Mouse (Mus musculus): ENCODE measurements at regions not wholly inside any gene's neighbourhood (a gene's known extent, or its start where the extent isn't known, plus 50 kb on each side); places are given as distances from the start of the nearest gene placed in this dataset.
"Not testable (repeated sequence)": the region's sequence is repeated elsewhere in the genome, so short reads cannot be mapped to it uniquely, and the experiment has no call there.

DNA sequence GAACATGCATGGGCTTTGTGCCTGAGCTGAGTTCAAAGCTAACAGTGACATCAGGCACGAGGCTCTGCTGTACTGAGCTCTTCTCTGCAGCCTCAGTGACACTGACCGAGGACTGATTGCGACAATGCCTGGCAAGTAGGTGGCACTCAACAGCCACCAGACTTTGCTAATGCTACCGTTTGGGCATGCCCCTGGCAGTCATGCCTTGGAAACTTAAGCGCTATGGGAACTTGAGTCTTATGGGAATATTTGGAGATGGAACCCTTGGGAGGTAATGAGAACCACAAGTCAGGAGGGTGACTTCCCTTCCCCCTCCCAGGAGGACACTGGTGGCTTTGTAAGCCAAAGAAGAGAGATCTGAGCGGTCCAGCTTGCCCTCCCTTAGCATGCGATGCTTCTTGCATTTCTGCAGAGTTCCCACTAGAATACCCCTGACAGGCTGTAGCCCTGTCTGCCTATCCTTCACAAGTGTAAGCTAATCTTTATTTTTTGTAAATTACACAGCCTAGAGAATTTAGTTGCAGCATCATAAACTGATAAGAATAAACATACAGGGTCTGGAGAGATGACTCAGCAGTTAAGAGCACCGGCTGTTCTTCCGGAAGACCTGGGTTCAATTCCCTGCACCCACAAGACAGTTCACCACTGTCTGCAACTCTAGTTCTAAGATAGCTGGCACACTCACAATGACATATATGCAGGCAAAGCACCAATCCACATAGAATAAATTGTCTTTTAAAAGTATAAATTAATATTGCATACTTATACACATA is 86.4 kb upstream of the Commd3 start:
- WGBS: 44% methylated on average over 9 of the region's 9 CpGs

DNA sequence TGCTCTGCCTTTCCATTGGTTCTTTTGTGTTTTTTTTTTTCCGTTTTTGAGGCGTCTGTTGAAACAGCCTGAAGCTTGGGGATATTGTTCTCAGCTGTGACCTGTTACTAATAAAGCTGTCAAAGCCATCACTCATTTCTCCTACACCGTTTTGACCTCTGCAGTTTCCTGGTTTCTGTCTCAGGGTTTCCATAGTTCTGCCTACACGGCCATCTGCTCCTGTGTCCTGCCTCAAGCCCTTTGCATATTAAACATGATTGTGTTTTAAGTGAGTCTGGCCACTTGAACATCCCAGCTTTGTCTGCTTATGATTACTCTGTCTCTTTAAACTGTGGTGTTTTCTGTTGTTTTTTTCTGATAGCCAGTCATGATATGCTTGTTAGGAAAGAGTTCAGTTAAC is 114.1 kb upstream of the Commd3 start:
- Histone ChIP-seq H3K9me3 (replicated peaks) (no peaks in the 10 kb centered on the region), H3K36me3 (no peaks in the 10 kb centered on the region), H3K9ac (replicated peaks) (no peak overlapping the region), H3K4me3 (replicated peaks) (no peak overlapping the region), H3K4me1 (no peaks in the 10 kb centered on the region), H3K27ac (replicated peaks) (no peak overlapping the region), H3K4me2 (no peak overlapping the region), H3K27me3 (replicated peaks) (no peaks in the 10 kb centered on the region)
- 8% methylated on average over 4 of the region's 4 CpGs for WGBS
- no peak for ATAC-seq (ENCODE audit: low FRiP score)

More for the DNA sequence above, 86.4 kb upstream of the Commd3 start:
- Histone ChIP-seq H3K36me3 (no peaks in the 10 kb centered on the region), H3K27me3 (replicated peaks) (no peaks in the 10 kb centered on the region), H3K4me2 (no peak overlapping the region), H3K4me3 (replicated peaks) (no peak overlapping the region), H3K9ac (replicated peaks) (no peak overlapping the region), H3K4me1 (no peaks in the 10 kb centered on the region; the same call in 1 of the 2 replicates), H3K27ac (replicated peaks) (no peak overlapping the region), H3K9me3 (replicated peaks) (no peaks in the 10 kb centered on the region)
- no peak for ATAC-seq (ENCODE audit: low FRiP score)

- no peak for ATAC-seq (ENCODE audit: low FRiP score)
- WGBS: 59% methylated on average over 5 of the region's 5 CpGs
- no peaks in the 10 kb centered on the region for H3K4me1 ChIP-seq
Observed at GRCm38 (mm10) chr2:18547964-18548643, 124.1 kb upstream of the Commd3 start.

DNA sequence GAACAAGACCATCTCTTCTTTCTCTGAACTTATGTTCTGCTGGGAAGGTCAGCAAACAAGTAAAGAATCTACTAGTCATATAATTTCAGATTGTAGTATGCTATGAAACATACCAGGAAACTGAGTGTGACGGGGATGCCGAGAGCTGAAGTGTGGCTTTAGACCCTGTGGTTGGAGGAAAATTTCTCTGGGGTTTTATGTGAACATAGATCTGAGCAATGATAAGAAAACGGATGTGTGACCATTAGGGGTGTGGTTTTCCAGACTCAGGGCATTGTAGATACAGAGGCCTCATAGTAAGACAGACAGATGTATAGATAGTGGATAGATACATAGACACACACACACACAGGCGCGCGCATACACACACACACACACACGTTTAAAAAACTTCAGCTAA is 131.8 kb upstream of the Dnajc1 start:
- Histone ChIP-seq H3K36me3 (no peaks in the 10 kb centered on the region), H3K9ac (replicated peaks) (no peak overlapping the region), H3K4me3 (replicated peaks) (no peak overlapping the region), H3K27ac (replicated peaks) (no peak overlapping the region), H3K4me1 (no peaks in the 10 kb centered on the region), H3K27me3 (replicated peaks) (no peaks in the 10 kb centered on the region), H3K4me2 (no peak overlapping the region), H3K9me3 (replicated peaks) (no peaks in the 10 kb centered on the region; the same call in 1 of the 2 replicates)
- WGBS: 91% methylated on average over 7 of the region's 7 CpGs
- no peak for ATAC-seq (ENCODE audit: low FRiP score)

More at GRCm38 (mm10) chr2:18547964-18548643, 124.1 kb upstream of the Commd3 start:
- no peak overlapping the region for H3K4me3 ChIP-seq (replicated peaks)
- no peak overlapping the region for H3K4me2 ChIP-seq
- H3K36me3 ChIP-seq: no peaks in the 10 kb centered on the region
- no peak overlapping the region for H3K27ac ChIP-seq (replicated peaks)
- no peaks in the 10 kb centered on the region for H3K27me3 ChIP-seq (replicated peaks)
- H3K9ac ChIP-seq (replicated peaks): no peak overlapping the region
- no peaks in the 10 kb centered on the region for H3K9me3 ChIP-seq (replicated peaks)

DNA sequence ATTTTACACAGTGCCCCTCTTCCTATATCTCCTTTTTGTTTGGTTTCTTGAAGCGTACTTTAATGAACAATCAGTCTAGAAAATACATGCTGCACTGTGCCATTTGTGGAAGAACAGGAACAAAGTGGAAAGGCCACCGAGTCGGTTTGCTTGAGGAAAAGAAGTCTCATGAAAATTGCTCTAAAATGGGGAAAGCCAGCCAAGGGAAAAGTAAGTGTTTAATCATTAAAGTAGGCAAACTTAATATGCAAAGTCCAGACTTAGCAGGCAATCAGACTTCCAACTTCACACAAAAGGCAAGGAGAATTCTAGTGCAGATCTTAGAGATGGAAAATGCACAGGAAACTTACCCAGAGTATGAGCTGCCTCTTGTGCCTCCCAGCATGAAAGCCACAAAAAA is 131.3 kb upstream of the Dnajc1 start:
- H3K4me2 ChIP-seq: no peak overlapping the region
- H3K27me3 ChIP-seq (replicated peaks): no peaks in the 10 kb centered on the region
- no peak for ATAC-seq (ENCODE audit: low FRiP score)
- no peak overlapping the region for H3K27ac ChIP-seq (replicated peaks)
- no peak overlapping the region for H3K9ac ChIP-seq (replicated peaks)
- WGBS: 79% methylated on average over 3 of the region's 3 CpGs
- no peaks in the 10 kb centered on the region for H3K4me1 ChIP-seq
- no peaks in the 10 kb centered on the region; the same call in 1 of the 2 replicates for H3K9me3 ChIP-seq (replicated peaks)
- H3K4me3 ChIP-seq (replicated peaks): no peak overlapping the region
- H3K36me3 ChIP-seq: no peaks in the 10 kb centered on the region

DNA sequence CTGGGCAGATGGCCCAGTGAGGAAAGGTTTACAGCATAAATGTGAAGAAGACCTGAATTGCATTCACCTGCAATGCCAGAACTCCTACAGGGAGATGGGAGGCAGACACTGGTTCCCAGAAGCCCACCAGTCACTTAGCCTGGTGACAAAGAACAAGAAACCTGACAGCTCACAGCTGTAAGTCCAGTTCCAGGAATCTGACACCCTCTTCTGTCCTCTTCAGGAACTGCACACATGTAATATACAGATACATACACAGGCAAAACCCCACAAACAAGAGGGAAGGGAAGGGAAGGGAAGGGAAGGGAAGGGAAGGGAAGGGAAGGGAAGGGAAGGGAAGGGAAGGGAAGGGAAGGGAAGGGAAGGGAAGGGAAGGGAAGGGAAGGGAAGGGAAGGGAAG is 120.8 kb upstream of the Dnajc1 start:
- Histone ChIP-seq H3K4me2 (no peak overlapping the region), H3K27ac (replicated peaks) (no peak overlapping the region), H3K9me3 (replicated peaks) (no peaks in the 10 kb centered on the region), H3K9ac (replicated peaks) (no peak overlapping the region), H3K27me3 (replicated peaks) (no peaks in the 10 kb centered on the region), H3K4me1 (no peaks in the 10 kb centered on the region), H3K4me3 (replicated peaks) (no peak overlapping the region), H3K36me3 (no peaks in the 10 kb centered on the region)
- no peak for ATAC-seq (ENCODE audit: low FRiP score)

GRCm38 (mm10) chr2:18509317-18509716 is 116.7 kb upstream of the Dnajc1 start:
- H3K4me1 ChIP-seq: no peaks in the 10 kb centered on the region
- no peak overlapping the region for H3K4me3 ChIP-seq (replicated peaks)
- no peaks in the 10 kb centered on the region for H3K36me3 ChIP-seq
- WGBS: 96% methylated on average over 1 of the region's 1 CpGs
- no peak overlapping the region for H3K4me2 ChIP-seq
- H3K27ac ChIP-seq (replicated peaks): no peak overlapping the region
- H3K27me3 ChIP-seq (replicated peaks): no peaks in the 10 kb centered on the region
- ATAC-seq (ENCODE audit: low FRiP score): no peak
- H3K9ac ChIP-seq (replicated peaks): no peak overlapping the region
- H3K9me3 ChIP-seq (replicated peaks): no peaks in the 10 kb centered on the region

- no peaks in the 10 kb centered on the region for H3K4me1 ChIP-seq
- H3K9me3 ChIP-seq (replicated peaks): no peaks in the 10 kb centered on the region
- no peaks in the 10 kb centered on the region for H3K27me3 ChIP-seq (replicated peaks)
- no peak overlapping the region for H3K27ac ChIP-seq (replicated peaks)
- no peak for ATAC-seq (ENCODE audit: low FRiP score)
- H3K9ac ChIP-seq (replicated peaks): no peak overlapping the region
- H3K4me3 ChIP-seq (replicated peaks): no peak overlapping the region
- 55% methylated on average over 3 of the region's 3 CpGs for WGBS
- H3K4me2 ChIP-seq: no peak overlapping the region
- no peaks in the 10 kb centered on the region for H3K36me3 ChIP-seq
Observed at GRCm38 (mm10) chr2:18473361-18473771, 80.7 kb upstream of the Dnajc1 start.

DNA sequence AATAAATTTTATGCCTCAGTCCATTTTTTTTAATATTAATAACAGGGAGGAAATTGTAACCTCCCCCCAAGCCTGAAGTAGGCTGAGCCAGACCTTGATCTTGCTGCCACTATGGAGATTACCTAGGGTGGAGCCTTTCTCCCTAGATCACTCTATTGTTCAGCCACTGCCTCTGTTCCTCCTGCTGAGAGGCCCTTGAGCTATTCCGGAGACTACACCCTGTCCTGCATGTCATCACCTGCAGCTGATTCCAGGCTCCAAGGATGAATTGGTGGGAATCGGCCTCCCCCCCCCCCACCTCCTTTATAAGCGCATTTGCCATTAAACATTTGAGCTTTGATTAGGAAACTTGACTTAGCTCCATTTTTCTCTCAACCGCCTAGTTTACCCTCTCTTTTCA is 68.3 kb upstream of the Dnajc1 start:
- H3K4me2 ChIP-seq: no peak overlapping the region
- no peaks in the 10 kb centered on the region for H3K36me3 ChIP-seq
- H3K27me3 ChIP-seq (replicated peaks): no peaks in the 10 kb centered on the region
- H3K4me3 ChIP-seq (replicated peaks): no peak overlapping the region
- H3K9ac ChIP-seq (replicated peaks): no peak overlapping the region
- no peak for ATAC-seq (ENCODE audit: low FRiP score)
- H3K4me1 ChIP-seq: no peaks in the 10 kb centered on the region
- no peak overlapping the region for H3K27ac ChIP-seq (replicated peaks)
- H3K9me3 ChIP-seq (replicated peaks): no peaks in the 10 kb centered on the region
- 90% methylated on average over 4 of the region's 4 CpGs for WGBS

GRCm38 (mm10) chr2:18460281-18460680 is 67.7 kb upstream of the Dnajc1 start:
- H3K36me3 ChIP-seq; H3K27me3 ChIP-seq (replicated peaks); H3K27ac ChIP-seq (replicated peaks); H3K9ac ChIP-seq (replicated peaks); H3K4me1 ChIP-seq; H3K4me2 ChIP-seq; H3K4me3 ChIP-seq (replicated peaks); H3K9me3 ChIP-seq (replicated peaks); ATAC-seq (ENCODE audit: low FRiP score): not testable (repeated sequence)
- WGBS: 85% methylated on average over 3 of the region's 3 CpGs

DNA sequence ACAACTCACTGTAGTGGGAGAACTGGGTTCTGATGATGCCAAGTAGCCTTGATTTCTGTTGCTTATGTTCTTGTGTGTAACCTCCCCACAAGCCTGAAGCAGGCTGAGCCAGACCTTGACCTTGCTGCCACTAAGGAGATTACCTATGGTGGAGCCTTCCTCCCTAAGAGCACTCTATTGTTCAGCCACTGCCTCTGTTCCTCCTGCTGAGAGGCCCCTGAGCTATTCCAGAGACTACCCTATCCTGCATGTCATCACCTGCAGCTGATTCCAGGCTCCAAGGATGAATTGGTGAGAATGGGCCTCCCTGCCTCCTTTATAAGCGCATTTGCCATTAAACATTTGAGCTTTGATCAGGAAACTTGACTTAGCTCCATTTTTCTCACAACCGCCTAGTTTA is 60.8 kb upstream of the Dnajc1 start:
- peak overlapping the region; percentile 13; the same call in 1 of the 2 replicates for H3K4me2 ChIP-seq
- not testable (repeated sequence) for ATAC-seq (ENCODE audit: low FRiP score); H3K4me3 ChIP-seq (replicated peaks); H3K36me3 ChIP-seq; H3K4me1 ChIP-seq; H3K27me3 ChIP-seq (replicated peaks); H3K27ac ChIP-seq (replicated peaks); H3K9me3 ChIP-seq (replicated peaks); H3K9ac ChIP-seq (replicated peaks)
- WGBS: 49% methylated on average over 2 of the region's 2 CpGs

DNA sequence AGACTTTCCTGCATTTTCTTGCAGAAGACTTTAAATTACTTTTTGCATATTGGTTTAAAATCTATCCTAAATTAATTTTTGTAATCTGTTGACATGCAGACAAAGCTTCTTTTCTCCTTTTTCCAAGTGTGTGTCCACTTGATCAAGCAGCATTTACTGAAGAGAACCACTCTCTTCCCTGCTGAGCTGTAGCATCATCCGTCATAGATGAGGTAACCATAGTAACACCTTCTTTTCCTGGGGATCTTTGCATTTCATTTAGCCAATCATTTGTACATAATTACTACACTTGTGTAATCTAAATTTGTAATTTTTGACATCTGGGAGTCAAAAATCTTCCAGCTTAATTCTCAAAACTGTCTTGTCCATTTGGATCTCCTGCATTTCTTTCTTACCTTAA is 53.2 kb upstream of the Dnajc1 start:
- Histone ChIP-seq H3K9ac (replicated peaks) (no peak overlapping the region), H3K36me3 (no peaks in the 10 kb centered on the region), H3K27ac (replicated peaks) (no peak overlapping the region), H3K4me1 (no peaks in the 10 kb centered on the region), H3K27me3 (replicated peaks) (no peaks in the 10 kb centered on the region), H3K9me3 (replicated peaks) (no peaks in the 10 kb centered on the region), H3K4me2 (no peak overlapping the region), H3K4me3 (replicated peaks) (no peak overlapping the region)
- WGBS: 49% methylated on average over 1 of the region's 1 CpGs
- ATAC-seq (ENCODE audit: low FRiP score): no peak
